Comparison of ENCODE assay signal across 8 mouse cellular contexts in the genomic region with DNA sequence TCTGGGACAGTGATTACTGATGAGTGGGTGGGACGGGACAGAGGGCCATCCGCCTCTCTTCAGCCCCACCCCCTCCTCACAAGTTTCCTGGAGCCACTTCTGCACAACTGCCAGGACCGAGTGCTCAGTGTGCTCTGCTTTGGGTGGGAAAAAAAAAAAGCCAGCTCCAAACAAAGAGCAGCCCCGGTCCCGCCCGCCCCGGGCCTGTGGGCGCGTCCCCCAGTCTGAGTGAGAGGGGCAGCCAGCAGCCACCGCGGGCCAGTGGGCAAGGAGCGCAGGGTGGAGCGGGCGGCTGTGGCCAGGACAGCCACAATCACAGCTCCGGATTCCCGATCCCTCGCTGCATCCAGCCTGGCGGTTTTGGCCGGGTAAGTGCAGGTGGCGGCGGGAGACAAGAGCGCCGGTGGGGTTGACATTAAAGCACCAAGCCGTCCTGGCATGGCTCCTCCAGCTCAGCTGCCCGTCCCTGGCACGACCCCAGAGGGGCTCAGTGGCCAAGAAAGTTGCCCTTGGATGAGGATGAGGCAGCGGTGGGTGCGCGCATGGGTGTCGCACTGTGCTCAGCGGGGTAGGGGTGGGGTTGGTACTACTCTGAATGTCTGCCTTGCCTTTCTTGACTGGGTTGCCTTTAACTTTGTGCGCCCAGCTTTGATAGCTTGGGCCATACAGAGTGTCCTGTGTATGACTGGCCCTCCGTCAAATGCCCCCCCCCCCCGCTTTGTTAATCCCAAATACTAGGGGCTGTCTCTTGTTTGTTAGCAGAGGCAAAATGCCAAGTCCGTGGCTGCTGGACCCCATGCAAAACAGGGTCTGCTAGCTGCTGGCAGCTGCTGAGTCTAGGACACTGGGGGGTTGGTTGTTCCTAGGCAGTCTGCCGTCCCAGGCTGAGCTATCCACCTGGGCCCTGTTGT. TPM values are rescaled to one million over a fixed set of nuclear protein-coding genes. Genes with fewer than 3 reads are reported as not detected.
DNase-seq lines count a peak whose midpoint lies in the region; ATAC-seq and TF ChIP-seq lines count a peak whose summit lies in the region.

A gene (plus strand): TSS at position 79 of the 911 bp plus-strand sequence.

- ATAC-seq in kidney, embryonic 16.5 days (ENCODE audit: low FRiP score, low TSS enrichment): peak; percentile 62
- peak; percentile 57; the same call in 1 of the 2 replicates for ATAC-seq in kidney, postnatal 0 days (replicated peaks; ENCODE audit: low FRiP score, low read depth)
- ATAC-seq in erythroblast, adult 5-6 weeks (replicated peaks; ENCODE audit: low FRiP score, poor library complexity, severe bottlenecking): no peak

- no peak for TF ChIP-seq CTCF in cortical plate, adult 2 months (IDR thresholded peaks at IDR 0.05; ENCODE audit: extremely low read depth, insufficient read depth, low read length)
- TF ChIP-seq CTCF in kidney, postnatal 0 days (IDR thresholded peaks at IDR 0.05; ENCODE audit: low read depth): no peak
- TF ChIP-seq CTCF in small intestine, adult 2 months (IDR thresholded peaks at IDR 0.05; ENCODE audit: extremely low read depth, insufficient read length, insufficient replicate concordance, low read depth, low read length): no peak

- H3K4me1 ChIP-seq in kidney, embryonic 16.5 days (ENCODE audit: insufficient read depth, low read length): peaks cover 30% of the 10 kb centered on the region
- H3K4me1 ChIP-seq in cortical plate, adult 2 months (ENCODE audit: control insufficient read depth, insufficient read depth, low read length): no peaks in the 10 kb centered on the region
- peaks cover 14% of the 10 kb centered on the region for H3K4me1 ChIP-seq in kidney, postnatal 0 days (replicated peaks; ENCODE audit: insufficient read depth, low read length)
- H3K4me1 ChIP-seq in small intestine, adult 2 months (ENCODE audit: control insufficient read depth, insufficient read depth, insufficient read length, low read length): 0 out of 2 replicates have a peak, but pooled peaks cover 2% of the 10 kb centered on the region

- 0 out of 2 replicates have a peak within 1 kb of the TSS, but pooled peaks have one; percentile 20 for H3K27ac ChIP-seq in kidney, embryonic 16.5 days (ENCODE audit: low read length)
- no peak within 1 kb of the TSS for H3K27ac ChIP-seq in cortical plate, adult 2 months (ENCODE audit: insufficient read depth, low read length)
- no peak within 1 kb of the TSS for H3K27ac ChIP-seq in kidney, postnatal 0 days
- H3K27ac ChIP-seq in small intestine, adult 2 months (ENCODE audit: insufficient read depth, low read depth, low read length): no peak within 1 kb of the TSS

- DNase-seq in kidney, adult 18-20 months: no peak
- peak; percentile 37 to 55 for DNase-seq in heart, adult 18-20 months
- peak; percentile 57 for DNase-seq in kidney, postnatal 0 days (ENCODE audit: low spot score)
- peak; percentile 66 for DNase-seq in lung, postnatal 10 days

- WGBS in kidney, embryonic 16.5 days: 2% methylated on average over 36 of the region's 36 CpGs
- WGBS in kidney, postnatal 0 days: 3% methylated on average over 36 of the region's 36 CpGs
- WGBS in small intestine, adult 2 months: 7% methylated on average over 36 of the region's 36 CpGs

- H3K4me2 ChIP-seq in kidney, embryonic 16.5 days (replicated peaks; ENCODE audit: low read depth, low read length): peak within 1 kb of the TSS; percentile 94
- peak within 1 kb of the TSS; percentile 93 for H3K4me2 ChIP-seq in kidney, postnatal 0 days (ENCODE audit: low read length)

- TF ChIP-seq POLR2A in cortical plate, adult 2 months (IDR thresholded peaks at IDR 0.05; ENCODE audit: extremely low read depth, insufficient read depth, low read length): no peak
- TF ChIP-seq POLR2A in small intestine, adult 2 months (IDR thresholded peaks at IDR 0.05; ENCODE audit: low read depth, low read length): no peak

- H3K36me3 ChIP-seq in kidney, embryonic 16.5 days (ENCODE audit: insufficient read depth, low read length): no peaks in the 10 kb centered on the region
- no peaks in the 10 kb centered on the region for H3K36me3 ChIP-seq in kidney, postnatal 0 days (ENCODE audit: insufficient read depth, low read length)
- no peaks in the 10 kb centered on the region for H3K36me3 ChIP-seq in small intestine, adult 2 months (ENCODE audit: control insufficient read depth, insufficient read depth, low read length)

- peak within 1 kb of the TSS; percentile 59 for H3K4me3 ChIP-seq in kidney, embryonic 16.5 days (ENCODE audit: low read length)
- peak within 1 kb of the TSS; percentile 37 for H3K4me3 ChIP-seq in cortical plate, adult 2 months (ENCODE audit: insufficient read depth, low read length)
- H3K4me3 ChIP-seq in kidney, postnatal 0 days (replicated peaks; ENCODE audit: low read depth, low read length): peak within 1 kb of the TSS; percentile 48
- H3K4me3 ChIP-seq in small intestine, adult 2 months (ENCODE audit: low read depth, low read length): peak within 1 kb of the TSS; percentile 35

- H3K9ac ChIP-seq in kidney, embryonic 16.5 days (replicated peaks; ENCODE audit: low read length): peak within 1 kb of the TSS; percentile 71
- peak within 1 kb of the TSS; percentile 62 for H3K9ac ChIP-seq in kidney, postnatal 0 days (ENCODE audit: low read depth, low read length)

- H3K9me3 ChIP-seq in kidney, embryonic 16.5 days (ENCODE audit: low read length): peaks cover 4% of the 10 kb centered on the region; the same call in 1 of the 2 replicates
- H3K9me3 ChIP-seq in kidney, postnatal 0 days (replicated peaks; ENCODE audit: low read length): no peaks in the 10 kb centered on the region

- no peaks in the 10 kb centered on the region for H3K27me3 ChIP-seq in kidney, embryonic 16.5 days (ENCODE audit: insufficient read depth, low read length)
- H3K27me3 ChIP-seq in kidney, postnatal 0 days (ENCODE audit: insufficient read depth, low read length): no peaks in the 10 kb centered on the region
- peaks cover 13% of the 10 kb centered on the region for H3K27me3 ChIP-seq in small intestine, adult 2 months (ENCODE audit: control insufficient read depth, insufficient read depth, low read length)

RNA-seq across cellular contexts. Expression of the gene that starts here (rescaled TPM):
- 7.8 and 7.9 TPM in 2 replicates for polyA plus RNA-seq in kidney, embryonic 16.5 days (2015; fragmentation: Nextera tagmentation; extraction: Ambion mirVana)
- 5.2 and 5.3 TPM in 2 replicates for polyA plus RNA-seq in cortical plate, adult 2 months (2012; rRNA removed)
- total RNA-seq in heart, adult 18-20 months (2021): 1 to 10 TPM in 1 of 2 experiments, under 1 TPM in 1; 0.57 to 1.2 TPM
- 5.6 and 6.7 TPM in 2 replicates for polyA plus RNA-seq in kidney, postnatal 0 days (2015; fragmentation: Nextera tagmentation; extraction: Ambion mirVana)
- polyA plus RNA-seq in small intestine, adult 2 months (2012; rRNA removed): 0.23 and 0.37 TPM in 2 replicates
- not detected in 2 replicates for total RNA-seq in erythroblast, adult 5-6 weeks (2015; ENCODE audit: low replicate concordance)
- 2.9 TPM in 1 of 2 replicates, not detected in the other for total RNA-seq in erythroblast, adult 5-6 weeks (2017; ENCODE audit: low replicate concordance)
